Mouse (Mus musculus) liver, adult 2 months (tissue): ENCODE results near the gene Sept10. TPM values are rescaled to one million over a fixed set of nuclear protein-coding genes. Genes with fewer than 3 reads are reported as not detected.

Source experiments
- DNase-seq: peaks from one replicate; pipeline ENCODE4 v3.0.0-alpha.2; 2011; ENCODE audit warnings: low read depth, low spot score; ENCODE audit errors: extremely low read depth
- H3K27ac ChIP-seq: fragments of 200-500 bp; replicated peaks from 2 replicates; pipeline ENCODE4 v1.5.1; 2012; ENCODE audit warnings: low read depth, mild to moderate bottlenecking, control low read depth, inconsistent platforms, low read length; ENCODE audit not compliant: insufficient read depth
- H3K27me3 ChIP-seq: fragments of 200-500 bp; 2 replicates; pipeline ENCODE4 v1.6.1; 2012; ENCODE audit warnings: mild to moderate bottlenecking, moderate library complexity, low read length, inconsistent platforms; ENCODE audit not compliant: control insufficient read depth, insufficient read depth
- H3K36me3 ChIP-seq: fragments of 200-500 bp; 2 replicates; pipeline ENCODE4 v1.6.1; 2012; ENCODE audit warnings: low read length, inconsistent platforms; ENCODE audit not compliant: control insufficient read depth, insufficient read depth
- H3K4me1 ChIP-seq: fragments of 200-500 bp; 2 replicates; pipeline ENCODE4 v1.6.1; 2011; ENCODE audit warnings: low read length; ENCODE audit not compliant: control insufficient read depth, insufficient read depth
- H3K4me3 ChIP-seq: fragments of 200-500 bp; 2 replicates; pipeline ENCODE4 v1.5.1; 2011; ENCODE audit warnings: low read depth, mild to moderate bottlenecking, control low read depth, low read length, moderate library complexity; ENCODE audit not compliant: insufficient read depth
- H3K79me2 ChIP-seq: fragments of 200-500 bp; 2 replicates; pipeline ENCODE4 v1.6.1; 2012; ENCODE audit warnings: inconsistent platforms, mild to moderate bottlenecking, low read length, moderate library complexity; ENCODE audit not compliant: control insufficient read depth, insufficient read depth
- H3K9ac ChIP-seq: fragments of 200-500 bp; 2 replicates; pipeline ENCODE4 v1.6.1; 2012; ENCODE audit warnings: low read depth, mild to moderate bottlenecking, control low read depth, inconsistent platforms, low read length
- CTCF ChIP-seq: fragments of 200-500 bp; IDR thresholded peaks from 2 replicates; pipeline ENCODE4 v1.5.1; 2011; ENCODE audit warnings: low read depth, low read length, control low read depth
- POLR2A ChIP-seq: fragments of 200-500 bp; IDR thresholded peaks from 2 replicates; pipeline ENCODE4 v1.6.1; 2011; ENCODE audit warnings: low read length, control low read depth; ENCODE audit not compliant: insufficient read depth; ENCODE audit errors: extremely low read depth
- WGBS: fragments of 180-500 bp; shearing (Covaris S2); methylation state at CpG from one replicate; pipeline ENCODE4 v1.1.7; 2018; 5-methylcytosine and 5-hydroxymethylcytosine counted together
- polyA plus RNA-seq: library from polyadenylated mRNA; depleted of rRNA; stranded (reverse); fragments of >200 nt; gene quantifications from 2 replicates; pipeline ENCODE4 v1.2.3, GENCODE M21; 2012; rRNA removed
- total RNA-seq: library from RNA; depleted of rRNA; stranded (reverse); fragments of >200 nt; gene quantifications from 2 replicates; pipeline ENCODE4 v1.2.3, GENCODE M21; 2014; rRNA removed

The Sept10 gene
- total and polyA plus RNA-seq, 2 experiments, result 6.7 to 18.7 TPM

DNA sequence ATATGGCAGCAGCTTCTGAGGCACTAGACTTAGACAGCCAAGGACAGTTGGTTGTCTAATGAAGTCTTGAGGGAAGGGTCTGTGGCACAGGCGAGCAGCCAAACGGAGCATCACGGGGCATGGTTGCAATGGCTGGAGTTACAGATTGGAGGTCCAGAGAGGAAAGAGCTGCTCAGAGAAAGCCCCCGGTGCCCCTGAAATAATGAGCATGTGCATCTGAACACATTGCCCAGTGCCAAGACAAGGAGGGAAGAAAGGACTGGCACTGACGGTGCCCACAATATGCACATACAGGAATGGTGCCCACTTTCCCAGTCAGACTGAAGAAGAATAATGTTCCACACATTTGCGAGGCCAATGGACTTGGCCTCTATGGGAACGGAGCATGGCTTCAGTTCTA is 129.7 kb downstream of the Sept10 start:
- Histone ChIP-seq H3K4me3 (no peak overlapping the region), H3K27me3 (no peaks in the 10 kb centered on the region)
- 92% methylated on average over 7 of the region's 7 CpGs for WGBS

More for the DNA sequence above, 129.7 kb downstream of the Sept10 start:
- no peaks in the 10 kb centered on the region for H3K4me1 ChIP-seq
- no peaks in the 10 kb centered on the region for H3K36me3 ChIP-seq
- no peak overlapping the region for H3K9ac ChIP-seq
- DNase-seq, result no peak
- no peaks in the 10 kb centered on the region for H3K79me2 ChIP-seq
- no peak overlapping the region for H3K27ac ChIP-seq
- no peak for TF ChIP-seq POLR2A
- no peak for TF ChIP-seq CTCF

Other genes with a start within 250 kb of the Sept10 start
- gene Sowahc, start 106 bp upstream of the Sept10 start, total RNA-seq, result 4.9 and 5.2 TPM in 2 replicates
- 1.2 TPM in 2 replicates for gene Sowahc, start 106 bp upstream of the Sept10 start, polyA plus RNA-seq
- 6.4 and 9.1 TPM in 2 replicates for gene P4ha1, start 101.4 kb upstream of the Sept10 start, total RNA-seq
- gene P4ha1, start 101.4 kb upstream of the Sept10 start, polyA plus RNA-seq, result 3.0 and 4.7 TPM in 2 replicates
- gene Gm10273, start 173.8 kb upstream of the Sept10 start, total RNA-seq, result 3.2 and 7.0 TPM in 2 replicates
- 3.8 and 5.5 TPM in 2 replicates for gene Gm10273, start 173.8 kb upstream of the Sept10 start, polyA plus RNA-seq
- 58.5 and 63.4 TPM in 2 replicates for gene Pla2g12b, start 181.8 kb upstream of the Sept10 start, total RNA-seq
- gene Pla2g12b, start 181.8 kb upstream of the Sept10 start, polyA plus RNA-seq, result 66.6 and 69.9 TPM in 2 replicates
- gene Oit3, start 219.9 kb upstream of the Sept10 start, total RNA-seq, result 30.1 and 32.8 TPM in 2 replicates
- gene Oit3, start 219.9 kb upstream of the Sept10 start, polyA plus RNA-seq, result 20.3 and 26.1 TPM in 2 replicates